Mouse (Mus musculus) neural tube, embryonic 10.5 days (tissue): ENCODE measurements around the gene Wfdc6a.
"Not testable (repeated sequence)": the region's sequence is repeated elsewhere in the genome, so short reads cannot be mapped to it uniquely, and the experiment has no call there.

ENCODE experiments used
- DNase-seq: peaks from one replicate; pipeline ENCODE4 v3.0.0-alpha.2; 2017; ENCODE audit warnings: low spot score; ENCODE audit errors: extremely low spot score

Gene Wfdc6a

GRCm38 (mm10) chr2:164585025-164585725 lies at the start of gene Wfdc6a:
Gene Wfdc6a (minus strand): TSS chr2:164585447.
- not testable (repeated sequence) for DNase-seq

GRCm38 (mm10) chr2:164621775-164622174 lies 36.5 kb upstream of the Wfdc6a start:
- DNase-seq, result no peak

- DNase-seq, result no peak
Measured at GRCm38 (mm10) chr2:164619050-164619449, 33.8 kb upstream of the Wfdc6a start.

GRCm38 (mm10) chr2:164615386-164615785 lies 30.1 kb upstream of the Wfdc6a start:
- no peak for DNase-seq

- not testable (repeated sequence) for DNase-seq
Measured at GRCm38 (mm10) chr2:164613471-164613870, 28.2 kb upstream of the Wfdc6a start, which contains the start of the genes Wfdc6b and Wfdc8. Gene Wfdc6b (plus strand): TSS chr2:164613522. Gene Wfdc8 (minus strand): TSS chr2:164613626.

- no peak for DNase-seq
Measured at GRCm38 (mm10) chr2:164608781-164609180, 23.5 kb upstream of the Wfdc6a start.

GRCm38 (mm10) chr2:164604411-164604810 lies 19.2 kb upstream of the Wfdc6a start:
- no peak for DNase-seq

GRCm38 (mm10) chr2:164603482-164603881 lies 18.2 kb upstream of the Wfdc6a start:
- DNase-seq, result no peak

GRCm38 (mm10) chr2:164600179-164600578 lies 14.9 kb upstream of the Wfdc6a start:
- DNase-seq, result no peak

GRCm38 (mm10) chr2:164593494-164593893 lies 8.2 kb upstream of the Wfdc6a start, which contains the start of gene Eppin:
Gene Eppin (minus strand): TSS chr2:164593594.
- DNase-seq, result no peak

- peak; percentile 28 for DNase-seq
Measured at GRCm38 (mm10) chr2:164592014-164592413, 6.8 kb upstream of the Wfdc6a start.

- not testable (repeated sequence) for DNase-seq
Measured at GRCm38 (mm10) chr2:164573359-164573758, 11.9 kb downstream of the Wfdc6a start, which contains the start of gene Spint3. Gene Spint3 (minus strand): TSS chr2:164573459.

GRCm38 (mm10) chr2:164567460-164567859 lies 17.8 kb downstream of the Wfdc6a start:
- DNase-seq, result no peak

- DNase-seq, result no peak
Measured at GRCm38 (mm10) chr2:164566997-164567396, 18.2 kb downstream of the Wfdc6a start.

GRCm38 (mm10) chr2:164564346-164564745 lies 20.9 kb downstream of the Wfdc6a start:
- DNase-seq, result no peak

- DNase-seq, result peak; percentile 76
Measured at GRCm38 (mm10) chr2:164563339-164564038, 21.8 kb downstream of the Wfdc6a start.

- DNase-seq, result peak; percentile 50
Measured at GRCm38 (mm10) chr2:164562391-164563188, 22.7 kb downstream of the Wfdc6a start, which contains the start of gene Wfdc2. Gene Wfdc2 (plus strand): TSS chr2:164562413.

- no peak for DNase-seq
Measured at GRCm38 (mm10) chr2:164560106-164560505, 25.1 kb downstream of the Wfdc6a start.

- DNase-seq, result no peak
Measured at GRCm38 (mm10) chr2:164558991-164559645, 26.1 kb downstream of the Wfdc6a start.

- no peak for DNase-seq
Measured at GRCm38 (mm10) chr2:164558426-164558825, 26.8 kb downstream of the Wfdc6a start.

GRCm38 (mm10) chr2:164551502-164551901 lies 33.7 kb downstream of the Wfdc6a start:
- no peak for DNase-seq
